In genomic region chr3:122202307-122202732, GRCm38 (mm10) we compare ENCODE assay signal across 11 mouse cellular contexts. TPM values are rescaled to one million over a fixed set of nuclear protein-coding genes. Genes with fewer than 3 reads are reported as not detected.
DNase-seq lines count a peak whose midpoint lies in the region; ATAC-seq and TF ChIP-seq lines count a peak whose summit lies in the region.
"Had no signal": no experiment of that assay in that cellular context is flagged by ENCODE, and none has a peak within 500 bp of the region (broad histone marks: within the 10 kb centered on the region; RNA-seq: fewer than 3 reads in every experiment).

No protein-coding gene starts in this region.

- H3K27ac ChIP-seq in kidney, embryonic 16.5 days (ENCODE audit: low read length): peak overlapping the region; percentile 6; the same call in 1 of the 2 replicates
- peak overlapping the region; percentile 70; the same call in 1 of the 2 replicates for H3K27ac ChIP-seq in limb, embryonic 10.5 days
- H3K27ac ChIP-seq in thymus, adult 2 months (ENCODE audit: control insufficient read depth, insufficient read depth, low read length): peak overlapping the region; percentile 48
- H3K27ac ChIP-seq: left cerebral cortex, adult 2 months; neural tube, embryonic 13.5 days had no signal

- H3K4me3 ChIP-seq in kidney, embryonic 16.5 days (ENCODE audit: low read length): no peak overlapping the region
- no peak overlapping the region for H3K4me3 ChIP-seq in limb, embryonic 10.5 days
- no peak overlapping the region for H3K4me3 ChIP-seq in thymus, adult 2 months (ENCODE audit: control insufficient read depth, insufficient read depth, low read length)
- H3K4me3 ChIP-seq: left cerebral cortex, adult 2 months; neural tube, embryonic 13.5 days had no signal

- peaks cover 23% of the 10 kb centered on the region for H3K4me1 ChIP-seq in kidney, embryonic 16.5 days (ENCODE audit: insufficient read depth, low read length)
- H3K4me1 ChIP-seq in limb, embryonic 10.5 days: peaks cover 30% of the 10 kb centered on the region
- H3K4me1 ChIP-seq in thymus, adult 2 months (replicated peaks; ENCODE audit: control insufficient read depth, insufficient read depth, low read length): peaks cover 6% of the 10 kb centered on the region
- H3K4me1 ChIP-seq: neural tube, embryonic 13.5 days had no signal

- H3K27me3 ChIP-seq in kidney, embryonic 16.5 days (ENCODE audit: insufficient read depth, low read length): no peaks in the 10 kb centered on the region
- H3K27me3 ChIP-seq in limb, embryonic 10.5 days (ENCODE audit: low read depth, poor library complexity, severe bottlenecking): no peaks in the 10 kb centered on the region
- H3K27me3 ChIP-seq in thymus, adult 2 months (ENCODE audit: control insufficient read depth, insufficient read depth, low read length): no peaks in the 10 kb centered on the region
- H3K27me3 ChIP-seq: neural tube, embryonic 13.5 days had no signal

- no peaks in the 10 kb centered on the region for H3K9me3 ChIP-seq in kidney, embryonic 16.5 days (ENCODE audit: low read length)
- no peaks in the 10 kb centered on the region for H3K9me3 ChIP-seq in limb, embryonic 10.5 days (replicated peaks)
- H3K9me3 ChIP-seq: neural tube, embryonic 13.5 days had no signal

- WGBS in kidney, embryonic 16.5 days: 39% methylated on average over 5 of the region's 5 CpGs
- WGBS in limb, embryonic 10.5 days: 39% methylated on average over 5 of the region's 5 CpGs
- WGBS in thymus, adult 2 months: 7% methylated on average over 5 of the region's 5 CpGs

- TF ChIP-seq POLR2A in thymus, adult 2 months (IDR thresholded peaks at IDR 0.05; ENCODE audit: control insufficient read depth, extremely low read depth, insufficient read depth, low read length, poor library complexity): no peak

- H3K4me2 ChIP-seq in kidney, embryonic 16.5 days (replicated peaks; ENCODE audit: low read depth, low read length): no peak overlapping the region
- H3K4me2 ChIP-seq: neural tube, embryonic 13.5 days had no signal

- no peaks in the 10 kb centered on the region for H3K36me3 ChIP-seq in kidney, embryonic 16.5 days (ENCODE audit: insufficient read depth, low read length)
- no peaks in the 10 kb centered on the region for H3K36me3 ChIP-seq in limb, embryonic 10.5 days
- no peaks in the 10 kb centered on the region for H3K36me3 ChIP-seq in thymus, adult 2 months (ENCODE audit: control insufficient read depth, insufficient read depth, low read length)
- H3K36me3 ChIP-seq: neural tube, embryonic 13.5 days had no signal

- ATAC-seq in kidney, embryonic 16.5 days (ENCODE audit: low FRiP score, low TSS enrichment): no peak
- ATAC-seq: hindbrain, embryonic 16.5 days had no signal

- no peak for DNase-seq in kidney, postnatal 36 days
- peak; percentile 16 for DNase-seq in adipocyte (ENCODE audit: low spot score)
- DNase-seq in limb, embryonic 10.5 days (ENCODE audit: low spot score): no peak
- DNase-seq in thymus, adult 2 months: peak; percentile 15
- no peak for DNase-seq in adrenal gland, adult (ENCODE audit: inconsistent age in 2 of 2, low spot score in 1 of 2)
- DNase-seq in cerebellum, postnatal 14 days: no peak
- DNase-seq in urinary bladder, adult 18-20 months (ENCODE audit: low spot score in 2 of 2): no peak

- no peak overlapping the region for H3K9ac ChIP-seq in kidney, embryonic 16.5 days (replicated peaks; ENCODE audit: low read length)
- H3K9ac ChIP-seq: neural tube, embryonic 13.5 days had no signal

- no peak for TF ChIP-seq CTCF in thymus, adult 2 months (IDR thresholded peaks at IDR 0.05; ENCODE audit: borderline replicate concordance, control insufficient read depth, extremely low read depth, insufficient read depth, low read length, poor library complexity)

RNA-seq across cellular contexts. Expression of gene Gclm, which starts 43.0 kb away (rescaled TPM):
- 98.6 and 116 TPM in 2 replicates for polyA plus RNA-seq in kidney, embryonic 16.5 days (2015; fragmentation: Nextera tagmentation; extraction: Ambion mirVana)
- polyA plus RNA-seq in limb, embryonic 10.5 days (2016; fragmentation: Nextera tagmentation; extraction: Ambion mirVana): 32.5 and 40.3 TPM in 2 replicates
- polyA plus RNA-seq in thymus, adult 2 months (2012; rRNA removed): 32.5 and 53.3 TPM in 2 replicates

Comparison
In these comparisons a context has a peak if more than half of its experiments do, and no peak if none do; other contexts are left out.
1. H3K27ac ChIP-seq: peak in every context shown above with its lines; median percentile 70 in limb, embryonic 10.5 days; 48 in thymus, adult 2 months; 6 in kidney, embryonic 16.5 days.
2. DNase-seq: peak in adipocyte (single experiment) and thymus, adult 2 months (single experiment); none in kidney, postnatal 36 days (0 of 2), limb, embryonic 10.5 days (single experiment), adrenal gland, adult (0 of 2), cerebellum, postnatal 14 days (0 of 2) and urinary bladder, adult 18-20 months (0 of 2).